Mouse (Mus musculus) CH12.LX (cell line): ENCODE data around the gene Slc9a3r1.
A peak's percentile ranks its signal among the peaks of the same experiment; 100 is the strongest.

Source experiments
- JUND ChIP-seq: conservative IDR thresholded peaks from 2 replicates; pipeline ENCODE4 v1.6.1; 2011; ENCODE audit warnings: low read depth, low read length, improper control_type of control experiment
- MEF2A ChIP-seq: IDR thresholded peaks from 2 replicates; pipeline ENCODE4 v1.6.1; 2014; ENCODE audit warnings: low read depth, mild to moderate bottlenecking, inconsistent platforms, low read length, improper control_type of control experiment, borderline replicate concordance
- RAD21 ChIP-seq: IDR thresholded peaks from 2 replicates; pipeline ENCODE4 v1.6.1; 2011; ENCODE audit warnings: low read depth, mild to moderate bottlenecking, low read length, improper control_type of control experiment, moderate library complexity

DNA sequence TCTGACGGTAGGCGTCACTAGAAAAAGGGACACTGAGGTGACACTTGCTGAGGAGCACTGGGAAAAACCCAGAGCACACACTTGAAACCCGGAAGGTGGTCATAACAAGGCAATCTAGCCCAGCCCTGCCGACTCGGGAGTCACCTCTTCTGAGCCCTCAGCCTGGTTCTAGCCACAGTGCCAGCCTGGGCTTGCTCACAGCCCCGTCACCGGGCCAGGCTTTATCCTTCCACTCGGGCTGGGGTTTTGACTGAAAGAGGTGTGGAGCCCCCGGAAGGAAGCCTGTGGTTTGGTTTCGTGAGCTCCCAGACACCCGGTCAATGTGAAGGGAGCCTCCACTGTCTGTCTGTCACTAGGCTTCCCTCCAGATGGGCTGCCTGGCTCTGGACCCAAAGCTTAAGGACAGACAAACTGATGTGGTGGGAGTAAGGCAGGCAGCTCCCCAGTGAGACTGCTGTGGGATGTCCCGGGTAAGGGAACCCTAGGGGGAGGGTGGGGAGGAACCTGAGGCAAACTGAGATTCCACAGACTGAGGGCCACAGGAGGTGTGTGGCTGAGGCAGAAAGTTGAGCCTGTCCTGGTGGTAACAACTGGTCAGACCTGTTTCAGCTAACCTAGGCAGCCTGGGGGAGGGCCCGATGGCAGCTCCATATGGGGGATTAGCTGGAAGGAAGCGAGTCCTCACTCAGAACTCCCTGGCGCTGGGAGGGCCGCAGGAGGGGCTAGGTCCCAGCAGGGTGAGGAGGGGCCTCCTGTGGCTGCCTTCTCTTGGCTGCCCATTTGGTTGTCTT lies 10.6 kb downstream of the Slc9a3r1 start:
- TF ChIP-seq RAD21 (no peak; the same call in 1 of the 2 replicates), JUND (no peak), MEF2A (peak; percentile 90)
